Mouse (Mus musculus) hindbrain, postnatal 0 days (tissue): Measurements from ENCODE around the gene Pacsin2. TPM values are rescaled to one million over a fixed set of nuclear protein-coding genes. Genes with fewer than 3 reads are reported as not detected.

ENCODE experiments used
- ATAC-seq: fragments of 200-750 bp; cut with Nextera tagmentation; 2 replicates; pipeline ENCODE4 v1.8.0; 2017; ENCODE audit warnings: mild to moderate bottlenecking, moderate TSS enrichment, moderate library complexity
- DNase-seq: peaks from one replicate; pipeline ENCODE4 v3.0.0-alpha.2; 2015; ENCODE audit warnings: low spot score
- H3K27ac ChIP-seq: fragments of 300-500 bp; sonication (generic); 2 replicates; pipeline ENCODE4 v1.5.1; 2014; ENCODE audit warnings: mild to moderate bottlenecking
- H3K27me3 ChIP-seq: fragments of 300-500 bp; sonication (generic); 2 replicates; pipeline ENCODE4 v1.6.1; 2014; ENCODE audit warnings: low read length, mixed read lengths; ENCODE audit not compliant: insufficient read depth
- H3K36me3 ChIP-seq: fragments of 300-500 bp; sonication (generic); 2 replicates; pipeline ENCODE4 v1.6.1; 2014; ENCODE audit warnings: low read length, mixed read lengths; ENCODE audit not compliant: insufficient read depth
- H3K4me1 ChIP-seq: fragments of 300-500 bp; sonication (generic); 2 replicates; pipeline ENCODE4 v1.6.1; 2014; ENCODE audit warnings: antibody characterized with exemption, low read length, mixed read lengths; ENCODE audit not compliant: insufficient read depth
- H3K4me2 ChIP-seq: fragments of 300-500 bp; sonication (generic); 2 replicates; pipeline ENCODE4 v1.6.1; 2014; ENCODE audit warnings: low read depth, mild to moderate bottlenecking, low read length, moderate library complexity, mixed read lengths
- H3K4me3 ChIP-seq: fragments of 300-500 bp; sonication (generic); 2 replicates; pipeline ENCODE4 v1.5.1; 2014; ENCODE audit warnings: low read length
- H3K9ac ChIP-seq: fragments of 300-500 bp; sonication (generic); replicated peaks from 2 replicates; pipeline ENCODE4 v1.6.1; 2014; ENCODE audit warnings: mild to moderate bottlenecking, low read length, moderate library complexity, mixed read lengths
- H3K9me3 ChIP-seq: fragments of 300-500 bp; sonication (generic); 2 replicates; pipeline ENCODE4 v1.6.1; 2016; ENCODE audit warnings: low read length, mixed read lengths
- CTCF ChIP-seq: IDR thresholded peaks from 2 replicates; pipeline ENCODE4 v1.5.1; 2016; ENCODE audit warnings: antibody characterized with exemption, control low read depth, low read depth
- WGBS: fragments of 180-500 bp; shearing (Covaris S2); extraction: QIAGEN DNeasy Blood & Tissue Kit; methylation state at CpG from one replicate; pipeline ENCODE4 v1.1.7; 2014; 5-methylcytosine and 5-hydroxymethylcytosine counted together
- polyA plus RNA-seq: library from polyadenylated mRNA; unstranded; fragments of >200 nt; fragmentation: Nextera tagmentation; extraction: Ambion mirVana; gene quantifications from 2 replicates; pipeline ENCODE4 v1.2.1, GENCODE M21; 2015
- total RNA-seq: library from RNA; depleted of rRNA; stranded (reverse); fragments of >200 nt; gene quantifications from 2 replicates; pipeline ENCODE4 v1.2.3, GENCODE M21; 2014

Gene Pacsin2
- total and polyA plus RNA-seq, 2 experiments from 2014 or later, result 19.5 to 20.0 TPM

- TF ChIP-seq CTCF, result no peak
- peak within 1 kb of the TSS; percentile 94 for H3K4me2 ChIP-seq
- no peaks in the 10 kb centered on the region for H3K36me3 ChIP-seq
- 2% methylated on average over 54 of the region's 60 CpGs for WGBS
- H3K27ac ChIP-seq, result peak within 1 kb of the TSS; percentile 60
- H3K9me3 ChIP-seq, result no peaks in the 10 kb centered on the region
- peaks cover 12% of the 10 kb centered on the region for H3K4me1 ChIP-seq
- peak within 1 kb of the TSS; percentile 85 for H3K4me3 ChIP-seq
- H3K9ac ChIP-seq, result peak within 1 kb of the TSS; percentile 86
- no peaks in the 10 kb centered on the region for H3K27me3 ChIP-seq
- ATAC-seq (peak; percentile 94), DNase-seq (peak; percentile 97)
Observed at GRCm38 (mm10) chr15:83349954-83350711, 114.3 kb downstream of the Pacsin2 start, which contains the start of gene Arfgap3. Gene Arfgap3, minus strand, starts transcription at chr15:83350247.

GRCm38 (mm10) chr15:83349225-83349953 lies 115.0 kb downstream of the Pacsin2 start:
- Histone ChIP-seq H3K4me2 (peak overlapping the region; percentile 94), H3K27me3 (no peaks in the 10 kb centered on the region), H3K9ac (peak overlapping the region; percentile 86), H3K4me3 (peak overlapping the region; percentile 85), H3K4me1 (peaks cover 12% of the 10 kb centered on the region), H3K9me3 (no peaks in the 10 kb centered on the region), H3K27ac (peak overlapping the region; percentile 60; the same call in 1 of the 2 replicates), H3K36me3 (no peaks in the 10 kb centered on the region)
- WGBS, result 14% methylated on average over 8 of the region's 8 CpGs
- DNase-seq (no peak), ATAC-seq (peak; percentile 44)
- no peak for TF ChIP-seq CTCF

GRCm38 (mm10) chr15:83348747-83349146 lies 115.7 kb downstream of the Pacsin2 start:
- DNase-seq (no peak), ATAC-seq (no peak)
- Histone ChIP-seq H3K9ac (0 out of 2 replicates have a peak overlapping the region, but pooled peaks have one; percentile 86), H3K9me3 (no peaks in the 10 kb centered on the region), H3K4me3 (no peak overlapping the region), H3K4me2 (peak overlapping the region; percentile 94), H3K27me3 (no peaks in the 10 kb centered on the region), H3K36me3 (no peaks in the 10 kb centered on the region), H3K4me1 (peaks cover 12% of the 10 kb centered on the region), H3K27ac (no peak overlapping the region)
- WGBS, result 62% methylated on average over 4 of the region's 4 CpGs
- TF ChIP-seq CTCF, result no peak

- H3K36me3 ChIP-seq, result no peaks in the 10 kb centered on the region
- no peak overlapping the region for H3K9ac ChIP-seq
- H3K4me2 ChIP-seq, result no peak overlapping the region
- TF ChIP-seq CTCF, result no peak
- no peaks in the 10 kb centered on the region for H3K9me3 ChIP-seq
- peaks cover 12% of the 10 kb centered on the region for H3K4me1 ChIP-seq
- no peak for ATAC-seq
- 90% methylated on average over 15 of the region's 15 CpGs for WGBS
- no peak overlapping the region for H3K27ac ChIP-seq
- H3K4me3 ChIP-seq, result no peak overlapping the region
- H3K27me3 ChIP-seq, result no peaks in the 10 kb centered on the region
- no peak for DNase-seq
Observed at GRCm38 (mm10) chr15:83345898-83346529, 118.4 kb downstream of the Pacsin2 start.

- H3K4me2 ChIP-seq, result no peak overlapping the region
- 64% methylated on average over 7 of the region's 7 CpGs for WGBS
- DNase-seq, result no peak
Observed at GRCm38 (mm10) chr15:83344956-83345355, 119.5 kb downstream of the Pacsin2 start.

GRCm38 (mm10) chr15:83344157-83344556 lies 120.2 kb downstream of the Pacsin2 start:
- no peak overlapping the region for H3K9ac ChIP-seq
- H3K27ac ChIP-seq, result no peak overlapping the region
- H3K9me3 ChIP-seq, result no peaks in the 10 kb centered on the region
- no peaks in the 10 kb centered on the region for H3K36me3 ChIP-seq
- 40% methylated on average over 7 of the region's 7 CpGs for WGBS
- no peak for TF ChIP-seq CTCF
- no peaks in the 10 kb centered on the region for H3K27me3 ChIP-seq
- no peak for DNase-seq
- peaks cover 8% of the 10 kb centered on the region for H3K4me1 ChIP-seq
- no peak overlapping the region for H3K4me2 ChIP-seq
- no peak for ATAC-seq
- H3K4me3 ChIP-seq, result no peak overlapping the region

More at GRCm38 (mm10) chr15:83344956-83345355, 119.5 kb downstream of the Pacsin2 start:
- no peak overlapping the region for H3K27ac ChIP-seq
- H3K9ac ChIP-seq, result no peak overlapping the region
- no peak for ATAC-seq
- H3K36me3 ChIP-seq, result no peaks in the 10 kb centered on the region
- H3K27me3 ChIP-seq, result no peaks in the 10 kb centered on the region
- no peaks in the 10 kb centered on the region for H3K9me3 ChIP-seq
- TF ChIP-seq CTCF, result no peak
- H3K4me1 ChIP-seq, result peaks cover 12% of the 10 kb centered on the region
- H3K4me3 ChIP-seq, result no peak overlapping the region
